In the genomic region with DNA sequence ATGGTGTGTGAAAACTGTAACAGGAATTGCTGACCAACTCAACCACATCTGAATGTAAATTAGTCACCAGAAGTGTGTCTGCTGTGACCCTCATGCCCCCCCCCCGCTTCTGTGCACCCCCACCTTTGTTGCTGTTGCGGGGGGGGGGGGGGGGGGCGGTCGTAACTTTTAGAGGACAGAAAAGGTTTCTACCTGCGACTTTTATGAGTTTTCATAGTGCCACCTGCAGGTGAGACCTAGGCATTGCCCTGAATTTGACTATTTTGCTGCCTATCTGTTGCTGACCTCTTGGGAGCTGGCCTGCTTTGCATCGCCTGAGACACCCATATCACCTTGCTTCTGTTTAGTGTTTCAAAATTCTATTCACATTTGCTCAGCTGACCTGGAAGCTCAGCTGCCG, we compare ENCODE assay signal across 8 mouse cellular contexts. TPM values are rescaled to one million over a fixed set of nuclear protein-coding genes. Genes with fewer than 3 reads are reported as not detected.
DNase-seq lines count a peak whose midpoint lies in the region; ATAC-seq and TF ChIP-seq lines count a peak whose summit lies in the region.

No protein-coding gene starts in this region.

- no peak overlapping the region for H3K4me3 ChIP-seq in cortical plate, adult 2 months (ENCODE audit: insufficient read depth, low read length)
- H3K4me3 ChIP-seq in neural tube, embryonic 11.5 days (ENCODE audit: low read depth, low read length), result no peak overlapping the region

- no peak overlapping the region for H3K4me2 ChIP-seq in neural tube, embryonic 11.5 days (ENCODE audit: low read depth)

- DNase-seq in heart, adult 11 months, result peak; percentile 91
- no peak for DNase-seq in heart, adult 9 months (ENCODE audit: low spot score in 2 of 2)
- DNase-seq in 3134 (ENCODE audit: extremely low read depth, insufficient read length, low spot score), result peak; percentile 43
- peak; percentile 80 for DNase-seq in NIH3T3 (ENCODE audit: low read depth)
- peak; percentile 42 for DNase-seq in left cerebral cortex, postnatal 4 days
- peak; percentile 44 for DNase-seq in neural tube, embryonic 11.5 days (ENCODE audit: low spot score)
- DNase-seq in frontal cortex, postnatal 10 days (ENCODE audit: low spot score in 2 of 2), result no peak

- intact Hi-C loops in left cerebral cortex, postnatal 4 days (cut with DNase I), result loop anchor here (5.0 kb wide), 1 partner anchor 67 kb away; no protein-coding TSS in a partner anchor

- H3K9me3 ChIP-seq in neural tube, embryonic 11.5 days (ENCODE audit: control insufficient read depth, low read length), result no peaks in the 10 kb centered on the region

- WGBS in neural tube, embryonic 11.5 days, result 10% methylated on average over 6 of the region's 7 CpGs

- no peaks in the 10 kb centered on the region for H3K27me3 ChIP-seq in neural tube, embryonic 11.5 days (ENCODE audit: control insufficient read depth, insufficient read depth, low read length)

- TF ChIP-seq POLR2A in cortical plate, adult 2 months (IDR thresholded peaks at IDR 0.05; ENCODE audit: extremely low read depth, insufficient read depth, low read length), result no peak

- no peak overlapping the region for H3K27ac ChIP-seq in cortical plate, adult 2 months (ENCODE audit: insufficient read depth, low read length)
- H3K27ac ChIP-seq in neural tube, embryonic 11.5 days (ENCODE audit: low read depth, low read length), result no peak overlapping the region

- no peak overlapping the region for H3K9ac ChIP-seq in neural tube, embryonic 11.5 days (ENCODE audit: low read length)

- H3K4me1 ChIP-seq in cortical plate, adult 2 months (ENCODE audit: control insufficient read depth, insufficient read depth, low read length), result no peaks in the 10 kb centered on the region
- peaks cover 3% of the 10 kb centered on the region for H3K4me1 ChIP-seq in neural tube, embryonic 11.5 days (ENCODE audit: control insufficient read depth, insufficient read depth, low read length)

- ATAC-seq in neural tube, embryonic 11.5 days (ENCODE audit: insufficient read depth, low FRiP score, low TSS enrichment), result no peak

- peak; percentile 64 for TF ChIP-seq CTCF in cortical plate, adult 2 months (IDR thresholded peaks at IDR 0.05; ENCODE audit: extremely low read depth, insufficient read depth, low read length)

- H3K36me3 ChIP-seq in neural tube, embryonic 11.5 days (ENCODE audit: control insufficient read depth, insufficient read depth, low read length), result no peaks in the 10 kb centered on the region

RNA-seq across cellular contexts. Expression of gene Grb2, which starts 6.1 kb away (rescaled TPM):
- 106 and 110 TPM in 2 replicates for polyA plus RNA-seq in cortical plate, adult 2 months (2012; rRNA removed)
- total RNA-seq in left cerebral cortex, postnatal 4 days (2021), result 100 to 1,000 TPM; 218 to 220 TPM
- 86.7 and 89.8 TPM in 2 replicates for polyA plus RNA-seq in neural tube, embryonic 11.5 days (2014; fragmentation: Nextera tagmentation; extraction: Ambion mirVana)

RNA-seq across cellular contexts. Expression of gene Tmem94, which starts 50.7 kb away (rescaled TPM):
- polyA plus RNA-seq in cortical plate, adult 2 months (2012; rRNA removed), result 44.8 and 45.7 TPM in 2 replicates
- 10 to 100 TPM; 37.3 to 44.1 TPM for total RNA-seq in left cerebral cortex, postnatal 4 days (2021)
- 18.6 and 19.0 TPM in 2 replicates for polyA plus RNA-seq in neural tube, embryonic 11.5 days (2014; fragmentation: Nextera tagmentation; extraction: Ambion mirVana)

Comparison
In these comparisons a context has a peak if more than half of its experiments do, and no peak if none do; other contexts are left out.
1. DNase-seq: peak in heart, adult 11 months (single experiment), 3134 (single experiment), NIH3T3 (single experiment), left cerebral cortex, postnatal 4 days (single experiment) and neural tube, embryonic 11.5 days (single experiment); none in heart, adult 9 months (0 of 2) and frontal cortex, postnatal 10 days (0 of 2).